Mouse (Mus musculus) ovary, postnatal 14 days (tissue): ENCODE measurements around the gene Invs.
A peak's percentile ranks its signal among the peaks of the same experiment; 100 is the strongest.

ENCODE experiments used
- DNase-seq: peaks from one replicate; pipeline ENCODE4 v3.0.0; 2022; ENCODE audit warnings: low spot score

The Invs gene

GRCm38 (mm10) chr4:48279498-48280134, at the start of gene Invs, which contains the start of gene Erp44:
Gene Invs (plus strand): TSS chr4:48279760.
Gene Erp44 (minus strand): TSS chr4:48279558.
- DNase-seq = peak; percentile 87

- no peak for DNase-seq
Observed at GRCm38 (mm10) chr4:48236721-48237120, 42.8 kb upstream of the Invs start.

GRCm38 (mm10) chr4:48239046-48239445, 40.5 kb upstream of the Invs start:
- no peak for DNase-seq

- DNase-seq = no peak
Observed at GRCm38 (mm10) chr4:48242482-48242881, 37.1 kb upstream of the Invs start.

GRCm38 (mm10) chr4:48243737-48244136, 35.8 kb upstream of the Invs start:
- DNase-seq = no peak

GRCm38 (mm10) chr4:48244280-48244679, 35.3 kb upstream of the Invs start:
- DNase-seq = no peak

- no peak for DNase-seq
Observed at GRCm38 (mm10) chr4:48253266-48253665, 26.3 kb upstream of the Invs start.

GRCm38 (mm10) chr4:48258045-48258444, 21.5 kb upstream of the Invs start:
- no peak for DNase-seq

GRCm38 (mm10) chr4:48267683-48268082, 11.9 kb upstream of the Invs start:
- no peak for DNase-seq

GRCm38 (mm10) chr4:48268127-48268526, 11.4 kb upstream of the Invs start:
- no peak for DNase-seq

- DNase-seq = no peak
Observed at GRCm38 (mm10) chr4:48270532-48270931, 9.0 kb upstream of the Invs start.

- DNase-seq = no peak
Observed at GRCm38 (mm10) chr4:48271838-48272237, 7.7 kb upstream of the Invs start.

GRCm38 (mm10) chr4:48273119-48273829, 6.3 kb upstream of the Invs start:
- no peak for DNase-seq

- DNase-seq = no peak
Observed at GRCm38 (mm10) chr4:48275736-48276135, 3.8 kb upstream of the Invs start.

- DNase-seq = no peak
Observed at GRCm38 (mm10) chr4:48277011-48277410, 2.5 kb upstream of the Invs start.

GRCm38 (mm10) chr4:48278757-48279497, 633 bp upstream of the Invs start:
- DNase-seq = no peak

- DNase-seq = no peak
Observed at GRCm38 (mm10) chr4:48281121-48281520, 1.6 kb downstream of the Invs start.

GRCm38 (mm10) chr4:48287086-48287757, 7.7 kb downstream of the Invs start:
- no peak for DNase-seq

- DNase-seq = no peak
Observed at GRCm38 (mm10) chr4:48314814-48315213, 35.3 kb downstream of the Invs start.

GRCm38 (mm10) chr4:48316036-48316435, 36.5 kb downstream of the Invs start:
- DNase-seq = no peak

- no peak for DNase-seq
Observed at GRCm38 (mm10) chr4:48321276-48321675, 41.7 kb downstream of the Invs start.

GRCm38 (mm10) chr4:48322095-48322494, 42.5 kb downstream of the Invs start:
- no peak for DNase-seq
